Mouse (Mus musculus): ENCODE measurements around the gene Tex21. TPM values are rescaled to one million over a fixed set of nuclear protein-coding genes. Genes with fewer than 3 reads are reported as not detected.
A peak's percentile ranks its signal among the peaks of the same experiment; 100 is the strongest.

Gene Tex21
- polyA plus RNA-seq, 1 experiment from 2014 or later = not detected

DNA sequence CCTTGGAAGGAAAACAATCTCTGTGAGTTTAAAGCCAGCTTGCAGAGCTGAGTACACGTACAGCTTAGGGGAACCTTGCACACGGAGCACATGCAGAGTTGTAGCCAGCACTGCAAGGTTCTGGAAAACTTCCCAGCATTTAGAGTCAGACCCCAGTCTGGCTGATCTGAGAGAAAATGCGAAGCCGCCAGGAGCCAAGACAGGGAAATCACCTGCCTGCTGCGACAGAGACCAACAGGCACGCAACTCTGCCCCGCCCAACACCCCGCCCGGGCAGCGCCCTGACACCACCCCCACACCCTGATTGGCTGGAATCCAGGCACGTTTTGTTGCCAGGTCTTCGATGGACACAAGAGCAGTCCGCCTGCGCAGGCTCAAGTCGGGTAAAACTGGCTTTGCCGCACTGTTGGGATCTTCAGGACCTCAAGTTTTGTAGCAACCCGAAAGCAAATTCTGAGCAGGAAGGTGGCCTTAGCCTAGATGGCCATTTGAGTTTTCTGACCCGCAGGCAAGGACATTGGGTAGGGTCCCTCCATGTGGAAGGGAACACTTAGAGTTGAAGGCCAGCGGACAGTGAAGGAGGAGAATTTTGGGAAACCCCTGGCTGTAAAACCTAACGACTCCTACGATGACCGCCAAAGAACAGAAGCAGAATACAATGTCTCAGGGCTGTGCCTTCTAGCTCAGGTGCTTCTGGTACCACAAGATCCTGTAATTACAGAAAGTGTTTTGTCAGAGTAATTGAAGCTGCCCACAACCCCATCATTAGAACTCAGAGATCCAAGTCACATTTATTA is 50.4 kb downstream of the Tex21 start:
- peak overlapping the region; percentile 63 for H3K9ac ChIP-seq (ENCODE audit: low read length)
- H3K27ac ChIP-seq (ENCODE audit: low read length) = peak overlapping the region; percentile 64
- H3K4me3 ChIP-seq (ENCODE audit: low read length) = peak overlapping the region; percentile 56
- H3K36me3 ChIP-seq (ENCODE audit: control insufficient read depth, insufficient read depth) = no peaks in the 10 kb centered on the region
- H3K4me2 ChIP-seq (ENCODE audit: low read depth, low read length) = peak overlapping the region; percentile 71
- no peaks in the 10 kb centered on the region for H3K9me3 ChIP-seq (replicated peaks; ENCODE audit: control insufficient read depth, low read length)
- peak; percentile 88 for ATAC-seq (replicated peaks; ENCODE audit: extremely low read depth, insufficient read depth, low FRiP score)
- no peaks in the 10 kb centered on the region for H3K27me3 ChIP-seq (ENCODE audit: control insufficient read depth, insufficient read depth, low read length)
- under 1% methylated on average over 22 of the region's 22 CpGs for WGBS
- peaks cover 2% of the 10 kb centered on the region; the same call in 1 of the 2 replicates for H3K4me1 ChIP-seq (ENCODE audit: control insufficient read depth, insufficient read depth, low read length)

- Histone ChIP-seq H3K27ac (ENCODE audit: low read length) (no peak overlapping the region), H3K36me3 (ENCODE audit: control insufficient read depth, insufficient read depth) (no peaks in the 10 kb centered on the region), H3K4me2 (ENCODE audit: low read depth, low read length) (no peak overlapping the region), H3K4me3 (ENCODE audit: low read length) (no peak overlapping the region), H3K9me3 (replicated peaks; ENCODE audit: control insufficient read depth, low read length) (no peaks in the 10 kb centered on the region), H3K9ac (ENCODE audit: low read length) (no peak overlapping the region), H3K27me3 (ENCODE audit: control insufficient read depth, insufficient read depth, low read length) (no peaks in the 10 kb centered on the region), H3K4me1 (ENCODE audit: control insufficient read depth, insufficient read depth, low read length) (peaks cover 2% of the 10 kb centered on the region; the same call in 1 of the 2 replicates)
- ATAC-seq (replicated peaks; ENCODE audit: extremely low read depth, insufficient read depth, low FRiP score) = no peak
- WGBS = 49% methylated on average over 3 of the region's 3 CpGs
Measured at GRCm38 (mm10) chr12:76194526-76194925, 52.0 kb downstream of the Tex21 start.

DNA sequence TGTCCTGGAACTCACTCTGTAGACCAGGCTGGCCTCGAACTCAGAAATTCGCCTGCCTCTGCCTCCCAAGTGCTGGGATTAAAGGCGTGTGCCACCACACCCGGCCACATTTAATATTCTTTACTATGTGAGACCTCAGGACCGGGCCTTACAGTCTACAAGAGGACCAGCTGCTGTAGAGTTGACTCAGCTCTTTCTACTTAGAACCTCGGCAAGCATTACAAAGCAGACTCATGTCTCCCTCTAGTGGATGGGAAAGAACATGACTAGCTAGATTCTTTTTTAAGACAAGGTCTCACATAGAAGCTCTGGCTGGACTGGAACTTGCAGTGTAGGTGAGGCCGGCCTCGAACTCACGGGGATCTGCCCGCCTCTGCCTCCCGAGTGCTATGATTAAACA is 55.6 kb downstream of the Tex21 start:
- no peak for ATAC-seq (replicated peaks; ENCODE audit: extremely low read depth, insufficient read depth, low FRiP score)
- WGBS = 40% methylated on average over 11 of the region's 11 CpGs

GRCm38 (mm10) chr12:76187849-76188248 is 58.7 kb downstream of the Tex21 start:
- Histone ChIP-seq H3K36me3 (ENCODE audit: control insufficient read depth, insufficient read depth) (no peaks in the 10 kb centered on the region), H3K27ac (ENCODE audit: low read length) (no peak overlapping the region), H3K4me3 (ENCODE audit: low read length) (no peak overlapping the region), H3K9ac (ENCODE audit: low read length) (no peak overlapping the region), H3K4me2 (ENCODE audit: low read depth, low read length) (no peak overlapping the region), H3K27me3 (ENCODE audit: control insufficient read depth, insufficient read depth, low read length) (no peaks in the 10 kb centered on the region), H3K9me3 (replicated peaks; ENCODE audit: control insufficient read depth, low read length) (no peaks in the 10 kb centered on the region), H3K4me1 (ENCODE audit: control insufficient read depth, insufficient read depth, low read length) (no peaks in the 10 kb centered on the region)
- WGBS = 31% methylated on average over 8 of the region's 8 CpGs
- peak; percentile 32; the same call in 1 of the 2 replicates for ATAC-seq (replicated peaks; ENCODE audit: extremely low read depth, insufficient read depth, low FRiP score)

More for the DNA sequence above, 55.6 kb downstream of the Tex21 start:
- H3K36me3 ChIP-seq (ENCODE audit: control insufficient read depth, insufficient read depth) = no peaks in the 10 kb centered on the region
- H3K4me1 ChIP-seq (ENCODE audit: control insufficient read depth, insufficient read depth, low read length) = no peaks in the 10 kb centered on the region
- H3K27ac ChIP-seq (ENCODE audit: low read length) = no peak overlapping the region
- no peak overlapping the region for H3K4me2 ChIP-seq (ENCODE audit: low read depth, low read length)
- H3K27me3 ChIP-seq (ENCODE audit: control insufficient read depth, insufficient read depth, low read length) = no peaks in the 10 kb centered on the region
- H3K9ac ChIP-seq (ENCODE audit: low read length) = no peak overlapping the region
- no peak overlapping the region for H3K4me3 ChIP-seq (ENCODE audit: low read length)
- H3K9me3 ChIP-seq (replicated peaks; ENCODE audit: control insufficient read depth, low read length) = no peaks in the 10 kb centered on the region

- Histone ChIP-seq H3K36me3 (ENCODE audit: control insufficient read depth, insufficient read depth) (no peaks in the 10 kb centered on the region), H3K9ac (ENCODE audit: low read length) (no peak overlapping the region), H3K4me3 (ENCODE audit: low read length) (no peak overlapping the region), H3K9me3 (replicated peaks; ENCODE audit: control insufficient read depth, low read length) (no peaks in the 10 kb centered on the region), H3K27me3 (ENCODE audit: control insufficient read depth, insufficient read depth, low read length) (no peaks in the 10 kb centered on the region), H3K4me2 (ENCODE audit: low read depth, low read length) (no peak overlapping the region), H3K4me1 (ENCODE audit: control insufficient read depth, insufficient read depth, low read length) (no peaks in the 10 kb centered on the region), H3K27ac (ENCODE audit: low read length) (no peak overlapping the region)
- ATAC-seq (replicated peaks; ENCODE audit: extremely low read depth, insufficient read depth, low FRiP score) = no peak
- 88% methylated on average over 1 of the region's 1 CpGs for WGBS
Measured at GRCm38 (mm10) chr12:76186473-76186872, 60.1 kb downstream of the Tex21 start.

GRCm38 (mm10) chr12:76185167-76185816 is 61.3 kb downstream of the Tex21 start:
- no peak overlapping the region for H3K4me2 ChIP-seq (ENCODE audit: low read depth, low read length)
- no peak for ATAC-seq (replicated peaks; ENCODE audit: extremely low read depth, insufficient read depth, low FRiP score)
- H3K9me3 ChIP-seq (replicated peaks; ENCODE audit: control insufficient read depth, low read length) = no peaks in the 10 kb centered on the region
- H3K36me3 ChIP-seq (ENCODE audit: control insufficient read depth, insufficient read depth) = no peaks in the 10 kb centered on the region
- 54% methylated on average over 10 of the region's 10 CpGs for WGBS
- H3K27me3 ChIP-seq (ENCODE audit: control insufficient read depth, insufficient read depth, low read length) = no peaks in the 10 kb centered on the region
- no peaks in the 10 kb centered on the region for H3K4me1 ChIP-seq (ENCODE audit: control insufficient read depth, insufficient read depth, low read length)
- H3K4me3 ChIP-seq (ENCODE audit: low read length) = no peak overlapping the region
- H3K9ac ChIP-seq (ENCODE audit: low read length) = no peak overlapping the region
- H3K27ac ChIP-seq (ENCODE audit: low read length) = no peak overlapping the region

- H3K4me1 ChIP-seq (ENCODE audit: control insufficient read depth, insufficient read depth, low read length) = no peaks in the 10 kb centered on the region
- H3K36me3 ChIP-seq (ENCODE audit: control insufficient read depth, insufficient read depth) = no peaks in the 10 kb centered on the region
- 44% methylated on average over 6 of the region's 6 CpGs for WGBS
- H3K27ac ChIP-seq (ENCODE audit: low read length) = no peak overlapping the region
- H3K9me3 ChIP-seq (replicated peaks; ENCODE audit: control insufficient read depth, low read length) = no peaks in the 10 kb centered on the region
- H3K4me3 ChIP-seq (ENCODE audit: low read length) = no peak overlapping the region
- H3K27me3 ChIP-seq (ENCODE audit: control insufficient read depth, insufficient read depth, low read length) = no peaks in the 10 kb centered on the region
- no peak overlapping the region for H3K4me2 ChIP-seq (ENCODE audit: low read depth, low read length)
- H3K9ac ChIP-seq (ENCODE audit: low read length) = no peak overlapping the region
- no peak for ATAC-seq (replicated peaks; ENCODE audit: extremely low read depth, insufficient read depth, low FRiP score)
Measured at GRCm38 (mm10) chr12:76184271-76184670, 62.3 kb downstream of the Tex21 start.

DNA sequence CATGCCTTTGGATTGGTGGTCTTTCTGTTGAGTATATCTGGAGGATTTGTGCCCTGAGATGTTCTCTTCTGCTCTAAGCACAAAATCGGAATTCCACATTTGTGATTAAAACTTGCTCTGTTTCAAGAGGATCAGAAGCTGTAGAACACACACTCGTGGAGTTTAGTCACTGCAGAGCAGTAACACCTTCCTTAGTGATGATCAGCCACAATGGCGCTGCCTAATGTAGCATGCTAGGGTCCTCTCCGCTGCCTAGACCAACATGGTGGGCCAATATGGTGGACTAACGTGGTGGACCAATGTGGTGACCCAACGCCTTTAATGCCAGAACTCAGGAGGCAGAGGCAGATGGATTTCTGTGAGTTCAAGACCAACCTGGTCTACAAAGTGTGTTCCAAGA is 63.7 kb downstream of the Tex21 start:
- Histone ChIP-seq H3K27me3 (ENCODE audit: control insufficient read depth, insufficient read depth, low read length) (no peaks in the 10 kb centered on the region), H3K4me2 (ENCODE audit: low read depth, low read length) (no peak overlapping the region), H3K9me3 (replicated peaks; ENCODE audit: control insufficient read depth, low read length) (no peaks in the 10 kb centered on the region), H3K4me1 (ENCODE audit: control insufficient read depth, insufficient read depth, low read length) (no peaks in the 10 kb centered on the region), H3K27ac (ENCODE audit: low read length) (no peak overlapping the region), H3K36me3 (ENCODE audit: control insufficient read depth, insufficient read depth) (no peaks in the 10 kb centered on the region), H3K9ac (ENCODE audit: low read length) (no peak overlapping the region), H3K4me3 (ENCODE audit: low read length) (no peak overlapping the region)
- no peak for ATAC-seq (replicated peaks; ENCODE audit: extremely low read depth, insufficient read depth, low FRiP score)
- WGBS = 84% methylated on average over 6 of the region's 6 CpGs

DNA sequence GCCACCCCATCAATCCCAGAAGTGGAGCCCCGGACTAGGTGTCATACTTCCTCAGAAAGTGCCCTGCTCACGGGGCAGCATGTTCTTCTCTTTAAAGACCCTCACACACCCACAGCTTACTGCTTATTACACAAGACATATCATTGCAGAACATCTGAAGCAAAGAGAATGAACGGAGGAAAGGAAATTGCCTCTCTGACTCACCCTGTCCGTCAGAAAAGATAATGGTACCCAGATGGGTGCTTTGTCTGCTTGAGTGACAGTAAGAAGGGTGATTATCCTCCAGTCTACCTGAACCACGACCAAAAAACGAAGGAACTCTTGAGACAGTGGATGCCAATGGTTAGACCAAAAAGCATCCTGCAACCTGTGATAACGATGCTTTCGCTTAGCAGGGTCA is 65.1 kb downstream of the Tex21 start:
- WGBS = 57% methylated on average over 8 of the region's 8 CpGs
- no peak overlapping the region for H3K4me2 ChIP-seq (ENCODE audit: low read depth, low read length)

More for the DNA sequence above, 65.1 kb downstream of the Tex21 start:
- no peaks in the 10 kb centered on the region for H3K27me3 ChIP-seq (ENCODE audit: control insufficient read depth, insufficient read depth, low read length)
- H3K9ac ChIP-seq (ENCODE audit: low read length) = no peak overlapping the region
- H3K4me3 ChIP-seq (ENCODE audit: low read length) = no peak overlapping the region
- H3K27ac ChIP-seq (ENCODE audit: low read length) = no peak overlapping the region
- ATAC-seq (replicated peaks; ENCODE audit: extremely low read depth, insufficient read depth, low FRiP score) = no peak
- H3K9me3 ChIP-seq (replicated peaks; ENCODE audit: control insufficient read depth, low read length) = no peaks in the 10 kb centered on the region
- no peaks in the 10 kb centered on the region for H3K36me3 ChIP-seq (ENCODE audit: control insufficient read depth, insufficient read depth)
- peaks cover 5% of the 10 kb centered on the region for H3K4me1 ChIP-seq (ENCODE audit: control insufficient read depth, insufficient read depth, low read length)

Data from heart, embryonic 16.5 days (tissue).